Mouse (Mus musculus) ES-Bruce4 (cell line): ENCODE measurements around the gene Arhgap40. TPM values are rescaled to one million over a fixed set of nuclear protein-coding genes. Genes with fewer than 3 reads are reported as not detected.
A peak's percentile ranks its signal among the peaks of the same experiment; 100 is the strongest.

Experiments
- H3K27ac ChIP-seq: 2 replicates; pipeline ENCODE4 v1.5.1; 2012; ENCODE audit warnings: low read length, inconsistent platforms; ENCODE audit not compliant: insufficient read depth
- H3K27me3 ChIP-seq: 2 replicates; pipeline ENCODE4 v1.6.1; 2012; ENCODE audit warnings: mild to moderate bottlenecking, low read length, inconsistent platforms; ENCODE audit not compliant: control insufficient read depth, poor library complexity, insufficient read depth, severe bottlenecking
- H3K36me3 ChIP-seq: 2 replicates; pipeline ENCODE4 v1.6.1; 2012; ENCODE audit warnings: inconsistent platforms, mild to moderate bottlenecking, low read length, moderate library complexity; ENCODE audit not compliant: control insufficient read depth, poor library complexity, insufficient read depth, severe bottlenecking
- H3K4me1 ChIP-seq: one replicate; pipeline ENCODE4 v1.8.1; 2011; ENCODE audit warnings: low read length; ENCODE audit not compliant: control insufficient read depth, insufficient read depth
- H3K4me3 ChIP-seq: 2 replicates; pipeline ENCODE4 v1.5.1; 2011; ENCODE audit warnings: low read depth, mild to moderate bottlenecking, low read length
- H3K9ac ChIP-seq: 2 replicates; pipeline ENCODE4 v1.6.1; 2012; ENCODE audit warnings: low read depth, mild to moderate bottlenecking, inconsistent platforms; ENCODE audit not compliant: poor library complexity, severe bottlenecking
- H3K9me3 ChIP-seq: replicated peaks from 2 replicates; pipeline ENCODE4 v1.6.1; 2012; ENCODE audit warnings: mild to moderate bottlenecking, low read length, inconsistent platforms; ENCODE audit not compliant: control insufficient read depth, poor library complexity, insufficient read depth, severe bottlenecking
- CTCF ChIP-seq: IDR thresholded peaks from one replicate; pipeline ENCODE4 v1.8.1; 2011; ENCODE audit warnings: low read depth, low read length
- EP300 ChIP-seq: IDR thresholded peaks from 2 replicates; pipeline ENCODE4 v1.6.1; 2011; ENCODE audit warnings: low read depth, low read length; ENCODE audit not compliant: insufficient read depth
- POLR2A ChIP-seq: IDR thresholded peaks from one replicate; pipeline ENCODE4 v1.8.1; 2011; ENCODE audit warnings: low read length; ENCODE audit not compliant: insufficient read depth
- polyA plus RNA-seq: library from polyadenylated mRNA; stranded (reverse); fragments of >200 nt; gene quantifications from 2 replicates; pipeline ENCODE4 v1.2.4, GENCODE M21; 2011; ENCODE audit warnings: low read depth; ENCODE audit not compliant: missing spikeins, insufficient read depth, insufficient read length

Gene Arhgap40
- polyA plus RNA-seq, 1 experiment, result not detected

DNA sequence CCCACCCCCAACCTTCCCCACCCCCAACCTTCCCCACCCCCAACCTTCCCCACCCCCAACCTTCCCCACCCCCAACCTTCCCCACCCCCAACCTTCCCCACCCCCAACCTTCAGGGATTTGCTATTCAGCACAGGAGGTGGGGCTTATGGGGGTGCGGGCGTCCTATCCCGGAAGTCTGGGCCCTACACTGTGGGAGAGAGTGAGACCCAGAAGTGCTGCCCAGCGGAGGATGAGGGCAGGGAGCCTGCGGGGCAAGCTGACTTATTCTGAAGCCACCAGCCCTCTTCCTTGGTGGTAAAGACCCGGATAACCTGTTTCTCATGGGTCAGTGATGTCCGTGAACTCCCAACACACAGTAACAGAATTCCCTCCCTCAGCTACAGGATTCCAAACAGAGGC is 42.7 kb downstream of the Arhgap40 start:
- Histone ChIP-seq H3K9me3 (no peaks in the 10 kb centered on the region), H3K27me3 (no peaks in the 10 kb centered on the region), H3K36me3 (no peaks in the 10 kb centered on the region), H3K27ac (no peak overlapping the region), H3K4me3 (peak overlapping the region; percentile 62), H3K4me1 (no peaks in the 10 kb centered on the region), H3K9ac (0 out of 2 replicates have a peak overlapping the region, but pooled peaks have one; percentile 5)
- no peak for TF ChIP-seq CTCF
- no peak for TF ChIP-seq EP300
- TF ChIP-seq POLR2A, result no peak

DNA sequence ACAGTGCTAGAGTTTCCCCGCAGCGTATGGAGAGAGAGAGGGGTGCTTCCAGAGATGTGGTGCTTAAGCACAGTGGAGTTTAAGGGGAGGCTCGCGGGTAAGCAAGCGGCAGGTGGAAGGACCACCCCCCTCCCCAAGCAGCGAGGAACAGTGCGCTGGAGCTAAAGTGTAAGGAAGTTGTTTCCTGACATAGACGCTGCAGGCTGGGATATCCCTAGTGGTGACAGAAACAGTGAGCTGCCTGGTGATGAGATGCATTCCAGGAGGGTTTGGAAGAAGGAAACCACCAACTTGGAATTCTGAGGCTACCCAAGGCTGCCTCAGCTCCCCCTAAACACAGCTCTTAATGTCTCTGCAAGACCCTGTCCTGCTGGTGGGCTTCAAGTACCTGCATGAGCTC is 43.2 kb downstream of the Arhgap40 start:
- Histone ChIP-seq H3K4me3 (peak overlapping the region; percentile 62), H3K9ac (0 out of 2 replicates have a peak overlapping the region, but pooled peaks have one; percentile 5), H3K27me3 (no peaks in the 10 kb centered on the region), H3K27ac (no peak overlapping the region), H3K36me3 (no peaks in the 10 kb centered on the region), H3K4me1 (no peaks in the 10 kb centered on the region), H3K9me3 (no peaks in the 10 kb centered on the region)
- TF ChIP-seq CTCF (no peak), POLR2A (no peak), EP300 (no peak)

DNA sequence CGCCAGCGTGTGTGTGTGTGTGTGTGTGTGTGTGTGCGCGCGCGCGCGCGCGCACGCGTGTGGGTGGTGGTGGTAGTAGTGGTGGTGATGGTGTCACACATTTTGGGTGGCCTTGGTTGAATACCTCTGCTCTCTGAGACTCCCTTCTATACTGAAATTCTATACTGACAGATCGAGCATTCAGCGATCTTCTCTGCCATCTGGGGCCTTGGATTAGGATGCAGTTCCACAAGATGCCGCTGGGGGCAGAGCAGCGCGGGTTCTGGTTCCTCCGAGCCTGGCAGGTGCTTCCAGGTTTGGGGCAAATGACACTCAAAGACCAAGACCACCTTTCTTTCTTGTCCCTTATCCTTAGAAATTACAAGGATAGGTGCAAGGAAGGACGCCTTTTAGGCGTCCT is 43.6 kb downstream of the Arhgap40 start:
- H3K4me3 ChIP-seq, result peak overlapping the region; percentile 62
- H3K27me3 ChIP-seq, result no peaks in the 10 kb centered on the region
- TF ChIP-seq EP300, result no peak
- TF ChIP-seq CTCF, result peak; percentile 64

DNA sequence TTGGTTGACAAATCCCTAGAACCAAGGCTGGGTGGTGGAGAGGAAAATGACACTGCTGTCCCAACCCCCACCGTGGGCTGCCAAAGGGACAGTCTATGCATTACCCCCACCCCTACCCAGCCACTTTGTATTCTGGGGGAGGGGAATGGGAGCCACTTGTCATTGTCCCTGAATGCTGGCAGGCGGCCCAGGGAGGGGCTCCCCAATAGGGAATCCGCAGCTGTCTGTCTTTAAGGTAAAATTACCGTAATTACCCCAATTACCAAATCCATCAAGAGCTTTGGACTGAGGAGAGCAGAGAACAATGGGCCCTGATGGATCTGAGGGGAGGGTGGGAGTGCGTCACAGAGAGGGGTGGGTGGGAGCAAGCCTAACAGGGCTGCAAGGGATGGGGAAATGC is 44.2 kb downstream of the Arhgap40 start:
- H3K9me3 ChIP-seq, result no peaks in the 10 kb centered on the region
- no peaks in the 10 kb centered on the region for H3K27me3 ChIP-seq
- H3K4me3 ChIP-seq, result no peak overlapping the region
- TF ChIP-seq EP300 (no peak), CTCF (no peak), POLR2A (no peak)
- H3K9ac ChIP-seq, result no peak overlapping the region
- no peaks in the 10 kb centered on the region for H3K36me3 ChIP-seq
- no peak overlapping the region for H3K27ac ChIP-seq
- H3K4me1 ChIP-seq, result no peaks in the 10 kb centered on the region

More for the DNA sequence above, 43.6 kb downstream of the Arhgap40 start:
- Histone ChIP-seq H3K4me1 (no peaks in the 10 kb centered on the region), H3K9me3 (no peaks in the 10 kb centered on the region), H3K27ac (no peak overlapping the region), H3K36me3 (no peaks in the 10 kb centered on the region), H3K9ac (no peak overlapping the region)

DNA sequence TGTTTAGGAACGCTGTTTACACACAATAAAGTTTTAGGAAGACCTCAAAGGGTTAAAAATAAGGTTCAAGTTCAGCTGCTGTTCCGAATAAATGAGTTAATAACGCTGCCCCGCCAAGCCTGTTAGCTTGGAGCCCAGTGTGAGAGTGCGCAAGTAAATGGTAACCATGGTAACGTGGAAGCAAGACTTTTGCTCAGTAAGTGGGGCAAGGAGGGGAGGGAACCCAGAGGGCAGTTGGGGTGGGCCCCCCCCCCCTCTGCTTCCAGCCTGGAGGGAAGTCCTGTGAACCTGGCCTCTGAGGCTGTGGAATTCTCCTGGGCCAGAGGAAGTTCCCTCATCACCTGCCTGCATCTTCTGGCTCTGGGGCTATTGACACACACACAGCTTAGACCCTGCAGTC is 47.3 kb downstream of the Arhgap40 start:
- H3K9ac ChIP-seq, result no peak overlapping the region
- no peaks in the 10 kb centered on the region for H3K9me3 ChIP-seq
- no peaks in the 10 kb centered on the region for H3K4me1 ChIP-seq
- H3K36me3 ChIP-seq, result no peaks in the 10 kb centered on the region
- TF ChIP-seq CTCF (no peak), EP300 (no peak), POLR2A (no peak)
- H3K4me3 ChIP-seq, result no peak overlapping the region
- no peak overlapping the region for H3K27ac ChIP-seq
- no peaks in the 10 kb centered on the region for H3K27me3 ChIP-seq

DNA sequence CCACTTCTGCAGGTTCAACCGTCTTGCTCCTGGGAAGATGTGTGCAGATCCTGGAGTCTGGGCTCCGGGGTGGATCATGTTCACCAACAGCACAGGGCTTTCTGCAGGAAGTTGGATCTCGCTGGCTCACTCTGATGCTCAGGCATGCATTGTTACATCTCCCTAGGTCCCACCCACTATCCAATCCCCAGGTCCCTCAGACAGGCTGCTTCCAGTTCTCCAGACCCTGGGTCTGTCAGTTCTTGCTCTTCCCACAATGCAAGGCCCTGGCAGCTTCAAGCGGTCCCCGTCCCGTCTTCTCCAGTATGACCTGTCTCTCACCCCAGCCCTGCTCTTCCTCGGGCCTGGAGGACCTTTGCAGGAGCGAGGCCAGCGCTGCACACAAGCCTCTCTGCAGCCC is 48.2 kb downstream of the Arhgap40 start:
- Histone ChIP-seq H3K4me3 (no peak overlapping the region), H3K4me1 (no peaks in the 10 kb centered on the region), H3K27ac (no peak overlapping the region), H3K36me3 (no peaks in the 10 kb centered on the region), H3K9me3 (no peaks in the 10 kb centered on the region), H3K9ac (no peak overlapping the region), H3K27me3 (no peaks in the 10 kb centered on the region)
- TF ChIP-seq CTCF, result no peak
- TF ChIP-seq EP300, result no peak
- no peak for TF ChIP-seq POLR2A
